Mouse (Mus musculus) gastrocnemius, postnatal 10 days (tissue): ENCODE measurements around the gene Mlf1. TPM values are rescaled to one million over a fixed set of nuclear protein-coding genes. Genes with fewer than 3 reads are reported as not detected.

Source experiments
- DNase-seq: peaks from one replicate; pipeline ENCODE4 v3.0.0; 2021; ENCODE audit warnings: mixed read lengths
- total RNA-seq, 2 experiments: library from RNA; stranded (reverse); gene quantifications; 2 replicates each; pipeline ENCODE4 v1.2.3; 2021

Gene Mlf1
- total RNA-seq, 2 experiments from 2014 or later: 466 to 536 TPM

GRCm38 (mm10) chr3:67434011-67434410 is 60.1 kb downstream of the Mlf1 start:
- no peak for DNase-seq

- DNase-seq: no peak
Measured at GRCm38 (mm10) chr3:67447143-67447542, 73.2 kb downstream of the Mlf1 start.

Other genes starting within 250 kb of the Mlf1 start
- not detected for gene Gm17402, start 1.1 kb downstream of the Mlf1 start, total RNA-seq
- gene Gfm1, start 56.0 kb downstream of the Mlf1 start, total RNA-seq: 10 to 100 TPM; 66.5 to 77.5 TPM
- gene Lxn, start 89.8 kb downstream of the Mlf1 start, total RNA-seq: 10 to 100 TPM; 13.9 to 15.0 TPM
- gene Rarres1, start 141.4 kb downstream of the Mlf1 start, total RNA-seq: 1 to 10 TPM; 3.2 to 3.3 TPM
- gene Mfsd1, start 208.6 kb downstream of the Mlf1 start, total RNA-seq: 10 to 100 TPM; 24.3 to 27.5 TPM